Mouse (Mus musculus): Measurements from ENCODE around the gene Btbd6. TPM values are rescaled to one million over a fixed set of nuclear protein-coding genes. Genes with fewer than 3 reads are reported as not detected.
A peak's percentile ranks its signal among the peaks of the same experiment; 100 is the strongest.

Btbd6 gene
- polyA plus RNA-seq, 1 experiment from 2014 or later = 10.1 TPM

- H3K9ac ChIP-seq = peak within 1 kb of the TSS; percentile 69
- peak within 1 kb of the TSS; percentile 79 for H3K4me2 ChIP-seq
- ATAC-seq = peak; percentile 86
- 2% methylated on average over 58 of the region's 58 CpGs for WGBS (ENCODE audit: insufficient replicate concordance)
- no peaks in the 10 kb centered on the region for H3K36me3 ChIP-seq
- peaks cover 24% of the 10 kb centered on the region for H3K27me3 ChIP-seq (replicated peaks)
- peak within 1 kb of the TSS; percentile 66 for H3K27ac ChIP-seq
- no peaks in the 10 kb centered on the region for H3K9me3 ChIP-seq (replicated peaks)
- peaks cover 17% of the 10 kb centered on the region for H3K4me1 ChIP-seq
- peak within 1 kb of the TSS; percentile 71 for H3K4me3 ChIP-seq
These were observed 34.2 kb upstream of the Btbd6 start, which contains the start of gene Nudt14 for GRCm38 (mm10) chr12:112941776-112942713. TSS of gene Nudt14 (minus strand) at chr12:112942124.

- Histone ChIP-seq H3K4me3 (no peak overlapping the region), H3K4me1 (peaks cover 17% of the 10 kb centered on the region), H3K4me2 (no peak overlapping the region), H3K9ac (no peak overlapping the region), H3K36me3 (no peaks in the 10 kb centered on the region), H3K9me3 (replicated peaks) (no peaks in the 10 kb centered on the region), H3K27me3 (replicated peaks) (peaks cover 40% of the 10 kb centered on the region), H3K27ac (no peak overlapping the region)
- ATAC-seq = no peak
- 70% methylated on average over 2 of the region's 2 CpGs for WGBS (ENCODE audit: insufficient replicate concordance)
These were observed 32.6 kb upstream of the Btbd6 start for GRCm38 (mm10) chr12:112943669-112944068.

GRCm38 (mm10) chr12:112947307-112947706 lies 29.0 kb upstream of the Btbd6 start:
- WGBS (ENCODE audit: insufficient replicate concordance) = 24% methylated on average over 4 of the region's 4 CpGs
- Histone ChIP-seq H3K4me3 (no peak overlapping the region), H3K27me3 (replicated peaks) (peaks cover 69% of the 10 kb centered on the region), H3K4me1 (peaks cover 28% of the 10 kb centered on the region), H3K27ac (no peak overlapping the region), H3K9ac (no peak overlapping the region), H3K9me3 (replicated peaks) (no peaks in the 10 kb centered on the region), H3K36me3 (no peaks in the 10 kb centered on the region), H3K4me2 (no peak overlapping the region)
- no peak for ATAC-seq

- ATAC-seq = peak; percentile 78
- under 1% methylated on average over 58 of the region's 58 CpGs for WGBS (ENCODE audit: insufficient replicate concordance)
- Histone ChIP-seq H3K4me2 (peak overlapping the region; percentile 94), H3K4me3 (peak overlapping the region; percentile 60), H3K36me3 (no peaks in the 10 kb centered on the region), H3K27ac (peak overlapping the region; percentile 37; the same call in 1 of the 2 replicates), H3K27me3 (replicated peaks) (peaks cover 67% of the 10 kb centered on the region), H3K9ac (peak overlapping the region; percentile 59), H3K9me3 (replicated peaks) (no peaks in the 10 kb centered on the region), H3K4me1 (peaks cover 33% of the 10 kb centered on the region)
These were observed 26.1 kb upstream of the Btbd6 start for GRCm38 (mm10) chr12:112950040-112950760.

GRCm38 (mm10) chr12:112950761-112951129 lies 25.5 kb upstream of the Btbd6 start:
- Histone ChIP-seq H3K27me3 (replicated peaks) (peaks cover 63% of the 10 kb centered on the region), H3K4me1 (peaks cover 34% of the 10 kb centered on the region), H3K4me3 (peak overlapping the region; percentile 60), H3K4me2 (peak overlapping the region; percentile 94), H3K36me3 (no peaks in the 10 kb centered on the region), H3K9me3 (replicated peaks) (no peaks in the 10 kb centered on the region), H3K27ac (no peak overlapping the region), H3K9ac (no peak overlapping the region)
- ATAC-seq = no peak
- 6% methylated on average over 6 of the region's 6 CpGs for WGBS (ENCODE audit: insufficient replicate concordance)

- Histone ChIP-seq H3K9me3 (replicated peaks) (no peaks in the 10 kb centered on the region), H3K4me2 (0 out of 2 replicates have a peak overlapping the region, but pooled peaks have one; percentile 94), H3K4me3 (no peak overlapping the region; the same call in 1 of the 2 replicates), H3K9ac (no peak overlapping the region), H3K36me3 (no peaks in the 10 kb centered on the region), H3K27me3 (replicated peaks) (peaks cover 61% of the 10 kb centered on the region), H3K4me1 (peaks cover 36% of the 10 kb centered on the region), H3K27ac (no peak overlapping the region)
- ATAC-seq = no peak
- WGBS (ENCODE audit: insufficient replicate concordance) = 15% methylated on average over 7 of the region's 7 CpGs
These were observed 25.0 kb upstream of the Btbd6 start for GRCm38 (mm10) chr12:112951150-112951842.

GRCm38 (mm10) chr12:112952433-112952832 lies 23.8 kb upstream of the Btbd6 start:
- Histone ChIP-seq H3K27me3 (replicated peaks) (peaks cover 53% of the 10 kb centered on the region), H3K9ac (no peak overlapping the region), H3K4me1 (peaks cover 36% of the 10 kb centered on the region), H3K9me3 (replicated peaks) (no peaks in the 10 kb centered on the region), H3K4me3 (no peak overlapping the region), H3K36me3 (no peaks in the 10 kb centered on the region), H3K4me2 (no peak overlapping the region), H3K27ac (no peak overlapping the region)
- no peak for ATAC-seq
- 20% methylated on average over 8 of the region's 8 CpGs for WGBS (ENCODE audit: insufficient replicate concordance)

- H3K36me3 ChIP-seq = no peaks in the 10 kb centered on the region
- H3K9me3 ChIP-seq (replicated peaks) = no peaks in the 10 kb centered on the region
- H3K9ac ChIP-seq = no peak overlapping the region
- peaks cover 36% of the 10 kb centered on the region for H3K4me1 ChIP-seq
- no peak overlapping the region for H3K27ac ChIP-seq
- 23% methylated on average over 3 of the region's 3 CpGs for WGBS (ENCODE audit: insufficient replicate concordance)
- H3K4me3 ChIP-seq = no peak overlapping the region
- peaks cover 47% of the 10 kb centered on the region for H3K27me3 ChIP-seq (replicated peaks)
- H3K4me2 ChIP-seq = no peak overlapping the region
- ATAC-seq = no peak
These were observed 23.2 kb upstream of the Btbd6 start for GRCm38 (mm10) chr12:112952926-112953565.

GRCm38 (mm10) chr12:112955800-112956199 lies 20.5 kb upstream of the Btbd6 start:
- Histone ChIP-seq H3K9ac (no peak overlapping the region), H3K27ac (no peak overlapping the region), H3K4me3 (no peak overlapping the region), H3K4me1 (peaks cover 24% of the 10 kb centered on the region), H3K27me3 (replicated peaks) (peaks cover 20% of the 10 kb centered on the region), H3K36me3 (peaks cover 22% of the 10 kb centered on the region), H3K9me3 (replicated peaks) (no peaks in the 10 kb centered on the region), H3K4me2 (no peak overlapping the region)
- peak; percentile 67 for ATAC-seq
- 38% methylated on average over 4 of the region's 4 CpGs for WGBS (ENCODE audit: insufficient replicate concordance)

GRCm38 (mm10) chr12:112958303-112958702 lies 18.0 kb upstream of the Btbd6 start:
- WGBS (ENCODE audit: insufficient replicate concordance) = 36% methylated on average over 4 of the region's 4 CpGs
- no peaks in the 10 kb centered on the region for H3K9me3 ChIP-seq (replicated peaks)
- H3K4me2 ChIP-seq = no peak overlapping the region
- no peak overlapping the region for H3K27ac ChIP-seq
- ATAC-seq = no peak
- no peak overlapping the region for H3K4me3 ChIP-seq
- H3K27me3 ChIP-seq (replicated peaks) = no peaks in the 10 kb centered on the region
- peaks cover 3% of the 10 kb centered on the region; the same call in 1 of the 2 replicates for H3K4me1 ChIP-seq
- H3K9ac ChIP-seq = no peak overlapping the region
- peaks cover 47% of the 10 kb centered on the region for H3K36me3 ChIP-seq

GRCm38 (mm10) chr12:112959421-112959820 lies 16.9 kb upstream of the Btbd6 start:
- H3K27ac ChIP-seq = 0 out of 2 replicates have a peak overlapping the region, but pooled peaks have one; percentile 12
- no peak overlapping the region for H3K4me3 ChIP-seq
- H3K27me3 ChIP-seq (replicated peaks) = no peaks in the 10 kb centered on the region
- no peak overlapping the region for H3K9ac ChIP-seq
- H3K4me1 ChIP-seq = peaks cover 3% of the 10 kb centered on the region; the same call in 1 of the 2 replicates
- 75% methylated on average over 8 of the region's 8 CpGs for WGBS (ENCODE audit: insufficient replicate concordance)
- ATAC-seq = no peak
- no peak overlapping the region for H3K4me2 ChIP-seq
- no peaks in the 10 kb centered on the region for H3K9me3 ChIP-seq (replicated peaks)
- peaks cover 58% of the 10 kb centered on the region for H3K36me3 ChIP-seq

All from liver, embryonic 12.5 days (tissue).